Mouse (Mus musculus) forebrain, embryonic 15.5 days (tissue): ENCODE measurements around the gene Ldb1. TPM values are rescaled to one million over a fixed set of nuclear protein-coding genes. Genes with fewer than 3 reads are reported as not detected.

Experiments used
- ATAC-seq: fragments of 200-750 bp; cut with Nextera tagmentation; replicated peaks from 2 replicates; pipeline ENCODE4 v1.8.0; 2017; ENCODE audit warnings: mild to moderate bottlenecking, moderate TSS enrichment, moderate library complexity
- H3K27ac ChIP-seq: fragments of 300-500 bp; sonication (generic); replicated peaks from 2 replicates; pipeline ENCODE4 v1.5.1; 2015; ENCODE audit warnings: mild to moderate bottlenecking, inconsistent platforms
- H3K27me3 ChIP-seq: fragments of 300-500 bp; sonication (generic); 2 replicates; pipeline ENCODE4 v1.6.1; 2015; ENCODE audit warnings: inconsistent platforms
- H3K36me3 ChIP-seq: fragments of 300-500 bp; sonication (generic); 2 replicates; pipeline ENCODE4 v1.6.1; 2015; ENCODE audit warnings: mild to moderate bottlenecking, inconsistent platforms
- H3K4me1 ChIP-seq: fragments of 300-500 bp; sonication (generic); 2 replicates; pipeline ENCODE4 v1.6.1; 2015; ENCODE audit warnings: inconsistent platforms
- H3K4me2 ChIP-seq: fragments of 300-500 bp; sonication (generic); replicated peaks from 2 replicates; pipeline ENCODE4 v1.6.1; 2015; ENCODE audit warnings: mild to moderate bottlenecking, inconsistent platforms
- H3K4me3 ChIP-seq: fragments of 300-500 bp; sonication (generic); 2 replicates; pipeline ENCODE4 v1.5.1; 2015; ENCODE audit warnings: mild to moderate bottlenecking, inconsistent platforms
- H3K9ac ChIP-seq: fragments of 300-500 bp; sonication (generic); replicated peaks from 2 replicates; pipeline ENCODE4 v1.6.1; 2015; ENCODE audit warnings: mild to moderate bottlenecking, inconsistent platforms
- H3K9me3 ChIP-seq: fragments of 300-500 bp; sonication (generic); 2 replicates; pipeline ENCODE4 v1.6.1; 2016; ENCODE audit warnings: inconsistent platforms
- WGBS: fragments of 180-500 bp; shearing (Covaris S2); methylation state at CpG from one replicate; pipeline ENCODE4 v1.1.7; 2015; ENCODE audit warnings: mixed read lengths; 5-methylcytosine and 5-hydroxymethylcytosine counted together
- polyA plus RNA-seq: library from polyadenylated mRNA; unstranded; fragments of >200 nt; fragmentation: Nextera tagmentation; extraction: Ambion mirVana; gene quantifications from 2 replicates; pipeline ENCODE4 v1.2.1, GENCODE M21; 2015

The Ldb1 gene
- polyA plus RNA-seq, result 131 TPM in 2 replicates

DNA sequence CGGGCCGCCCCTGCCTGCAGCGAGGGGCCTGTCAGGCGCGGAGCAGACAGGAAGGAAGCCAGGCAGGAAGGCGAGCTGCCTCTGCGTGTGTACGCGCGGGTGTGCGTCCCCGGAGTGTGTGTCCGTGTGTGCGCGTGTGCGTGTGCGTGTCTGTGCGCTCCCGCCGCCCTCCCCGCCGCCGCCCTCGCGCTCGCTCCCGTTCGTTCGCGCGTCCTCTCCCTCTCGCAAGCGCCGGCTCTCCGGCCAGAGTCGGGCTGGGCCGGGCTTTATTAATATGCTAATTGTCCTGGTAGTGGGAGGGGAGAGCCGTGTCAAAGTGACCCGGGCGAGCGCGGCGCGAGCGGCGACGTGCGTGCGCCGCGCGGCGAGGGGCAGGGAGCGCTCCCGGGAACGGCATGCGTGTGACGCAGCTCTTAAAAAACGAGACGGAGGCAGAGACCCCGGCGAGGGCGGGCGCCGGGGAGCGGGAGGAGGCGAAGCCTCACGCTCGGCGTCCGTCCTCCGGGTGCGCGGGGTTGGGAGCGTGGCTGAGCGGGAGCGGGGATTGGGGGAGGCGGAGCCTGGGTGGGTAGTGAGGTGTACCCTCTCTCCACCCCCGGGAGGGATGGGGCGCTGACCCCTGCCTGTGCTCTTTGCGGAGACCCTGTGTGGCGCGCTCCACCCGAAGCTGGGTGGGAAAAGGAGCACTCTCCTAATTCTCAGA, at the start of gene Ldb1:
TSS of gene Ldb1 (minus strand) at position 222 of the 703 bp plus-strand sequence.
- peak; percentile 66 for ATAC-seq
- peaks cover 57% of the 10 kb centered on the region for H3K4me1 ChIP-seq
- no peaks in the 10 kb centered on the region for H3K36me3 ChIP-seq
- no peaks in the 10 kb centered on the region for H3K9me3 ChIP-seq
- peak within 1 kb of the TSS; percentile 99 for H3K27ac ChIP-seq
- H3K9ac ChIP-seq, result peak within 1 kb of the TSS; percentile 99
- peak within 1 kb of the TSS; percentile 99 for H3K4me3 ChIP-seq
- H3K4me2 ChIP-seq, result peak within 1 kb of the TSS; percentile 99
- under 1% methylated on average over 83 of the region's 84 CpGs for WGBS
- H3K27me3 ChIP-seq, result no peaks in the 10 kb centered on the region

DNA sequence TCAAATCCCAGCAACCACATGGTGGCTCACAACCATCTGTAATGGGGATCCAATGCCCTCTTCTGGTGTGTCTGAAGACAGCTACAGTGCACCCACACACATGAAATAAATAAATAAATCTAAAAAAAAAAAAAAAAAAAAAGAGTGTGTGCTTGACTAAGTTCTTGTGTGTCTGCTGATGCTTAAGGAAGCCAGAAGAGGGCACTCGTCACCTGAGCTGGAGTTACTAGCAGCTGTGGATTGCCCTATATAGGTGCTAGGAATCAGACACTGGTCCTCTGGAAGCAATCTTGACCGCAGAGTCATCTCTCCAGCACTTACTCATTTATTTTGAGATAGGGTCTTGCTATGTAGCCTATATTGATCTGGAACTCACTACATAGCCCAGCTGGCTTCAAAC, 49.1 kb upstream of the Ldb1 start:
- Histone ChIP-seq H3K36me3 (no peaks in the 10 kb centered on the region), H3K4me2 (no peak overlapping the region), H3K27ac (no peak overlapping the region), H3K4me3 (no peak overlapping the region), H3K27me3 (no peaks in the 10 kb centered on the region), H3K9me3 (no peaks in the 10 kb centered on the region), H3K9ac (no peak overlapping the region), H3K4me1 (no peaks in the 10 kb centered on the region)
- WGBS, result 99% methylated on average over 2 of the region's 2 CpGs
- ATAC-seq, result no peak

- H3K4me2 ChIP-seq, result no peak overlapping the region
- H3K9me3 ChIP-seq, result no peaks in the 10 kb centered on the region
- no peaks in the 10 kb centered on the region for H3K36me3 ChIP-seq
- H3K4me1 ChIP-seq, result no peaks in the 10 kb centered on the region
- WGBS, result 92% methylated on average over 4 of the region's 4 CpGs
- ATAC-seq, result no peak
- H3K4me3 ChIP-seq, result no peak overlapping the region
- H3K27ac ChIP-seq, result no peak overlapping the region
- no peaks in the 10 kb centered on the region for H3K27me3 ChIP-seq
- H3K9ac ChIP-seq, result no peak overlapping the region
Observed at GRCm38 (mm10) chr19:46091641-46092040, 46.6 kb upstream of the Ldb1 start.

DNA sequence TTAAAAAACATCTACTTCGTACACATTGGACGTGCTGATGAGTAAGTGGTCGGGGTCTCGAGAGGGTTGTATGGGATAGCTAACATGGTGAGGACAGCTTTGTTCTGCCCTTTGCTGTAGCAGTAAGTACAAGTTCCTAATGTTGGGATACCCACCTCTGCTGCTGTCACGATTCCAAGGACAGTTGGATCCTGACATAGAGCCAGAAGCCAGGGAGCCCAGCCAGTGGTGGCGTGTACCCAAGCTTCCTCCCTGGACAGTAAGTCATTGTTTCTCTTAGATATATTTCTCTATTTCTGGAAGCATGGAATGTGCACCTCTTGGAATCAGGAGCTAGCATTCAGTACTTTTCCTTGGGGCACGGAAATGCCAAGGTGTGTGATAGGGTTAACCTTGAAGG, 42.9 kb upstream of the Ldb1 start:
- no peak for ATAC-seq
- WGBS, result 77% methylated on average over 7 of the region's 7 CpGs
- no peak overlapping the region for H3K9ac ChIP-seq
- no peaks in the 10 kb centered on the region for H3K27me3 ChIP-seq
- H3K27ac ChIP-seq, result no peak overlapping the region
- H3K4me1 ChIP-seq, result no peaks in the 10 kb centered on the region
- no peak overlapping the region for H3K4me2 ChIP-seq
- no peak overlapping the region for H3K4me3 ChIP-seq
- peaks cover 29% of the 10 kb centered on the region for H3K36me3 ChIP-seq
- H3K9me3 ChIP-seq, result no peaks in the 10 kb centered on the region

DNA sequence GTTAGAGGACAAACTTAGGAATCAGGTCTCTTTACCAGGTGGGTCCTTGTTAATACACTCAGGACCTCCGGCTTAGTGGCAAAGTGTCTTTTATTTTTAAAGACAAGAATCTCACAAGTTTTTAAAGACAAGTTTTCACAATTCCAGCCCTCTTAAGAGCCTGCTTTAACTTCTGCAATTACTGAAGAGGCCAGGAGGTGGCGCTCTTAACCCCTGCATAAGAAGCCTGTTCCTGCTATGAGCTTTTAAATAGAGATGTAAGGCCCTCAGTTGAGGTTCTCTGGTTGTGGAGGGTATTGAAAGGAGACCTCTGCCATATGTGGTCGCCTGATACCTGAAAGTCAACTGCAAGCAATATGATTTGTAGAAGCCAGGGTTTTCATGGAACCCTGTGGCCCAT, 41.3 kb upstream of the Ldb1 start:
- no peak for ATAC-seq
- H3K4me1 ChIP-seq, result no peaks in the 10 kb centered on the region
- WGBS, result 56% methylated on average over 3 of the region's 3 CpGs

DNA sequence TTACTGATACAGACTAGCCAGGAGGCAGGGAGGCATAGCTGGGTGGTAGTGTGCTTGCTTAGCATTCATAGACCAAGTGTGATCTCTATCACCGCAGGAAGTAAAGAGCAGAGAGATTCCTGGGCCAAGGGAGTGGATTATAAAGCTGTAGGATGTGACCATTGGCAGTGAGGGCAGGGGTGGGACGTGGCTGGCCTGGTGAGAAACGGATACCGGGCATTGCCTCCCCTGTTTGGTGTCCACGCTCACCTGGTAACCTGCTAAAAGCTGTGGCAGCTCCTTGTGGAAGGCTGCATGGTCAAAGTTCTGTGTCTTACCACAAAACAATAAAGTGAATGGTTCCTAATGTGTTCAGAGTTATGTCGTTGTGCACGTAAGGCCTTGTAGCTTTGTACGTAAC, 40.2 kb upstream of the Ldb1 start:
- Histone ChIP-seq H3K4me3 (no peak overlapping the region), H3K9me3 (no peaks in the 10 kb centered on the region), H3K27ac (no peak overlapping the region), H3K36me3 (peaks cover 56% of the 10 kb centered on the region), H3K9ac (no peak overlapping the region), H3K4me2 (no peak overlapping the region), H3K4me1 (no peaks in the 10 kb centered on the region), H3K27me3 (no peaks in the 10 kb centered on the region)
- no peak for ATAC-seq
- 94% methylated on average over 8 of the region's 8 CpGs for WGBS

More for the DNA sequence above, 41.3 kb upstream of the Ldb1 start:
- Histone ChIP-seq H3K27me3 (no peaks in the 10 kb centered on the region), H3K9me3 (no peaks in the 10 kb centered on the region), H3K27ac (no peak overlapping the region), H3K4me3 (no peak overlapping the region), H3K9ac (no peak overlapping the region), H3K4me2 (no peak overlapping the region), H3K36me3 (peaks cover 44% of the 10 kb centered on the region)

DNA sequence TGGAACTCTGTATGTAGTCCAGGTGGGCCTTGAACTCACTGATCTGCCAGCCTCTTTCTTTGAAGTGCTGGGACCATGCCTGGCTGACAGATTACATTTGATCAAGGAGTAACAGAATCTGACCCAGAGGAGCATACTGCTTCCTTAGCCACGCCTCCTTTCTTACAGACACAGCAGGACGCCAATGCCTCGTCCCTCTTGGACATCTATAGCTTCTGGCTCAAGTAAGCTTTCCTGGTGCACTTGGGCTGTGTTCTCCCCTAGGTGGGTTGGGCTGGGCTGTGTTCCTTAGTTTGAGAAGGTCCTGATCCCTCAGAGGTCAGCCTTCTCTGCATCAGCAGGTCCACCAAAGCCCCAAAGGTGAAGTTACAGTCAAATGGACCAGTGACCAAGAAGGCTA, 33.5 kb upstream of the Ldb1 start:
- H3K4me1 ChIP-seq, result peaks cover 22% of the 10 kb centered on the region
- no peak overlapping the region for H3K4me2 ChIP-seq
- H3K4me3 ChIP-seq, result no peak overlapping the region
- no peaks in the 10 kb centered on the region for H3K27me3 ChIP-seq
- no peak overlapping the region for H3K27ac ChIP-seq
- no peaks in the 10 kb centered on the region for H3K9me3 ChIP-seq
- H3K9ac ChIP-seq, result no peak overlapping the region
- H3K36me3 ChIP-seq, result peaks cover 52% of the 10 kb centered on the region
- WGBS, result 58% methylated on average over 3 of the region's 3 CpGs
- no peak for ATAC-seq

- Histone ChIP-seq H3K4me3 (peak within 1 kb of the TSS; percentile 94), H3K9ac (peak within 1 kb of the TSS; percentile 70), H3K27ac (peak within 1 kb of the TSS; percentile 75), H3K4me2 (peak within 1 kb of the TSS; percentile 65), H3K36me3 (peaks cover 49% of the 10 kb centered on the region), H3K9me3 (no peaks in the 10 kb centered on the region), H3K4me1 (peaks cover 22% of the 10 kb centered on the region), H3K27me3 (no peaks in the 10 kb centered on the region)
- WGBS, result under 1% methylated on average over 66 of the region's 66 CpGs
- peak; percentile 97 for ATAC-seq
Observed at GRCm38 (mm10) chr19:46075616-46076607, 30.9 kb upstream of the Ldb1 start, which contains the start of gene Nolc1. Gene Nolc1 (plus strand): TSS chr19:46075863.

DNA sequence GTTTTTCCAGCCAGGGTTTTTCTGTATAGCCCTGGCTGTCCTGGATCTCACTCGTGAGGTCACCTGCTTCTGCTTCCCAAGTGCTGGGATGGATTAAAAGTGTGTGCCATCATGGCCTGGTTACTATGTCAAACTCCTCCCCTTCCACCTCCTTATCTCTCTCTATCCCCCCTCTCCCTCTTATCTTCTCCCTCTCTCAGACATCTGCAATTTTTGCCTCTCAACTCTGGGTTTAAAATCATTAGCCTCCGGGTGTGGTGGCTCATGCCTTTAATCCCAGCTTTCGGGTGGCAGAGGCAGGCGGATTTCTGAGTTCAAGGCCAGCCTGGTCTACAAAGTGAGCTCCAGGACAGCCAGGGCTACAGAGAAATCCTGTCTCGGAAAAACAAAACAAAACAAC, 29.3 kb upstream of the Ldb1 start:
- Histone ChIP-seq H3K27me3 (no peaks in the 10 kb centered on the region), H3K4me3 (no peak overlapping the region), H3K9ac (no peak overlapping the region), H3K4me1 (peaks cover 22% of the 10 kb centered on the region), H3K9me3 (no peaks in the 10 kb centered on the region), H3K27ac (no peak overlapping the region), H3K4me2 (no peak overlapping the region), H3K36me3 (peaks cover 42% of the 10 kb centered on the region)
- no peak for ATAC-seq
- WGBS, result 99% methylated on average over 5 of the region's 5 CpGs

- no peaks in the 10 kb centered on the region for H3K27me3 ChIP-seq
- no peak overlapping the region for H3K4me3 ChIP-seq
- H3K4me1 ChIP-seq, result peaks cover 22% of the 10 kb centered on the region
- no peak for ATAC-seq
- H3K4me2 ChIP-seq, result no peak overlapping the region
- no peaks in the 10 kb centered on the region for H3K9me3 ChIP-seq
- H3K27ac ChIP-seq, result no peak overlapping the region
- H3K9ac ChIP-seq, result no peak overlapping the region
- 72% methylated on average over 7 of the region's 7 CpGs for WGBS
- peaks cover 43% of the 10 kb centered on the region for H3K36me3 ChIP-seq
Observed at GRCm38 (mm10) chr19:46073285-46073684, 28.3 kb upstream of the Ldb1 start.

DNA sequence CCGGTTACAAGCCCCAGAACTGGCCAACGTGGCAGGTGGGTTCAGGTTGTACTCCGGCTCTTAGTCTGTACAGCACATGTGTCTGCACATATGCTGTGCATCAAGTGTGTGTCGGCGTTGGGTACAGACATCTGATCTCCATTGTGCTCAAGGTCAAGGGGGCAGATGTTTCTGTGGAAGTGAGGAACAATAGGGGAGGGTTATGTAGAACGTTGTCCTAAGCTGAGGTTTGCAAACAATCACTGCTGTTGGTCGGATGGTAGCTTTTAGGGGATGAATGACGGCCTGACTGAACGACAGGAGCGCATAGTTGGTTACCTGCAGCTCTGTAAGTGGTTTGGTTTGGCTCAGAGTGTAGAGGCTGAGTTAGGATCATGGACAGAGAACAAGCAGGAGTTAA, 23.0 kb upstream of the Ldb1 start:
- no peaks in the 10 kb centered on the region for H3K4me1 ChIP-seq
- no peak overlapping the region for H3K9ac ChIP-seq
- no peak for ATAC-seq
- H3K4me2 ChIP-seq, result no peak overlapping the region
- 87% methylated on average over 10 of the region's 10 CpGs for WGBS
- no peak overlapping the region for H3K27ac ChIP-seq
- no peaks in the 10 kb centered on the region for H3K9me3 ChIP-seq
- H3K27me3 ChIP-seq, result no peaks in the 10 kb centered on the region
- peaks cover 85% of the 10 kb centered on the region for H3K36me3 ChIP-seq
- H3K4me3 ChIP-seq, result no peak overlapping the region

DNA sequence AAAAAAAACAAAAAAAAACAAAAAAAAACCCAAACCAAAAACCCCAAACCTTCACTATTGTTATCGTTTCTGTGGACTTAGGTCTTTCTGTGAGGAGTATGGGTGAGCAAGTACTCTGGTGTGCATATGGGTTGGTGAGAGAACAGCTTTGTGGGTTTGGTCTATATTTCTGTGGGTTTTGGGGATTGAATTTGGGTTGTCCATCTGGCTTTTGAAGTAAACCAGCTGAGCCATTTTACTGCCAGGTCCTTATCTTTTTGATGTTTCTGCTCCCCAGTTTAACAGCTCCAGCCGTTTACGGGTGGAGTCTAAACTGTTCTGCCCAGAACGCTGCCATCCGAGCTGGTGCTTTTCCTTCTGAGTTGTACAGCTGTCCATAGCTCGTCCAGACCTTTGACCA, 15.8 kb upstream of the Ldb1 start:
- WGBS, result 91% methylated on average over 6 of the region's 6 CpGs
- Histone ChIP-seq H3K27ac (no peak overlapping the region), H3K4me1 (peaks cover 15% of the 10 kb centered on the region), H3K27me3 (no peaks in the 10 kb centered on the region), H3K4me2 (no peak overlapping the region), H3K9me3 (no peaks in the 10 kb centered on the region), H3K9ac (no peak overlapping the region), H3K36me3 (peaks cover 41% of the 10 kb centered on the region), H3K4me3 (no peak overlapping the region)
- ATAC-seq, result no peak
